Mouse (Mus musculus) liver, adult 2 months (tissue): ENCODE data around the gene Rspry1.

Experiments
- CTCF ChIP-seq: fragments of 200-500 bp; IDR thresholded peaks from 2 replicates; pipeline ENCODE4 v1.5.1; 2011; ENCODE audit warnings: low read depth, low read length, control low read depth
- POLR2A ChIP-seq: fragments of 200-500 bp; IDR thresholded peaks from 2 replicates; pipeline ENCODE4 v1.6.1; 2011; ENCODE audit warnings: low read length, control low read depth; ENCODE audit not compliant: insufficient read depth; ENCODE audit errors: extremely low read depth

GRCm38 (mm10) chr8:94664722-94665121, 63.0 kb downstream of the Rspry1 start:
- TF ChIP-seq POLR2A (no peak), CTCF (no peak)
